Mouse (Mus musculus) MN1 (cell line): ENCODE results near the gene Gtf2h5.

Experiments used
- DNase-seq: peaks from one replicate; pipeline ENCODE4 v3.0.0-alpha.2; 2016; ENCODE audit warnings: low spot score

The Gtf2h5 gene

GRCm38 (mm10) chr17:6110956-6111355, 31.4 kb downstream of the Gtf2h5 start:
- DNase-seq: no peak

GRCm38 (mm10) chr17:6113653-6114052, 34.1 kb downstream of the Gtf2h5 start:
- DNase-seq: no peak

GRCm38 (mm10) chr17:6115085-6115484, 35.5 kb downstream of the Gtf2h5 start:
- DNase-seq: no peak

- no peak for DNase-seq
Measured at GRCm38 (mm10) chr17:6117148-6117725, 37.7 kb downstream of the Gtf2h5 start.

- DNase-seq: no peak
Measured at GRCm38 (mm10) chr17:6117917-6118316, 38.3 kb downstream of the Gtf2h5 start.

- no peak for DNase-seq
Measured at GRCm38 (mm10) chr17:6118861-6119260, 39.3 kb downstream of the Gtf2h5 start.

GRCm38 (mm10) chr17:6123776-6124175, 44.2 kb downstream of the Gtf2h5 start:
- DNase-seq: no peak

- DNase-seq: no peak
Measured at GRCm38 (mm10) chr17:6125441-6125840, 45.9 kb downstream of the Gtf2h5 start.

- DNase-seq: no peak
Measured at GRCm38 (mm10) chr17:6128039-6128438, 48.5 kb downstream of the Gtf2h5 start.

- DNase-seq: peak; percentile 9
Measured at GRCm38 (mm10) chr17:6129361-6129760, 49.8 kb downstream of the Gtf2h5 start.

- DNase-seq: no peak
Measured at GRCm38 (mm10) chr17:6131083-6131482, 51.5 kb downstream of the Gtf2h5 start.
